Mouse (Mus musculus) hindbrain, embryonic 12.5 days (tissue): ENCODE measurements at regions not wholly inside any gene's neighbourhood (a gene's known extent, or its start where the extent isn't known, plus 50 kb on each side); places are given as distances from the start of the nearest gene placed in this dataset.

Source experiments
- ATAC-seq: fragments of 200-750 bp; cut with Nextera tagmentation; 2 replicates; pipeline ENCODE4 v1.8.0; 2017; ENCODE audit warnings: moderate TSS enrichment; ENCODE audit not compliant: low FRiP score
- H3K27ac ChIP-seq: fragments of 300-500 bp; sonication (generic); 2 replicates; pipeline ENCODE4 v1.5.1; 2016; ENCODE audit warnings: mild to moderate bottlenecking
- H3K27me3 ChIP-seq: fragments of 300-500 bp; sonication (generic); 2 replicates; pipeline ENCODE4 v1.6.1; 2016; ENCODE audit warnings: mild to moderate bottlenecking
- H3K36me3 ChIP-seq: fragments of 300-500 bp; sonication (generic); 2 replicates; pipeline ENCODE4 v1.6.1; 2016; ENCODE audit warnings: mild to moderate bottlenecking
- H3K4me1 ChIP-seq: fragments of 300-500 bp; sonication (generic); 2 replicates; pipeline ENCODE4 v1.6.1; 2016
- H3K4me2 ChIP-seq: fragments of 300-500 bp; sonication (generic); replicated peaks from 2 replicates; pipeline ENCODE4 v1.6.1; 2016; ENCODE audit warnings: mild to moderate bottlenecking
- H3K4me3 ChIP-seq: fragments of 300-500 bp; sonication (generic); 2 replicates; pipeline ENCODE4 v1.5.1; 2016; ENCODE audit warnings: mild to moderate bottlenecking
- H3K9ac ChIP-seq: fragments of 300-500 bp; sonication (generic); 2 replicates; pipeline ENCODE4 v1.6.1; 2016; ENCODE audit warnings: mild to moderate bottlenecking, moderate library complexity
- H3K9me3 ChIP-seq: fragments of 300-500 bp; sonication (generic); replicated peaks from 2 replicates; pipeline ENCODE4 v1.6.1; 2016; ENCODE audit warnings: mild to moderate bottlenecking
- WGBS: fragments of 180-500 bp; shearing (Covaris S2); methylation state at CpG from one replicate; pipeline ENCODE4 v1.1.7; 2016; 5-methylcytosine and 5-hydroxymethylcytosine counted together

DNA sequence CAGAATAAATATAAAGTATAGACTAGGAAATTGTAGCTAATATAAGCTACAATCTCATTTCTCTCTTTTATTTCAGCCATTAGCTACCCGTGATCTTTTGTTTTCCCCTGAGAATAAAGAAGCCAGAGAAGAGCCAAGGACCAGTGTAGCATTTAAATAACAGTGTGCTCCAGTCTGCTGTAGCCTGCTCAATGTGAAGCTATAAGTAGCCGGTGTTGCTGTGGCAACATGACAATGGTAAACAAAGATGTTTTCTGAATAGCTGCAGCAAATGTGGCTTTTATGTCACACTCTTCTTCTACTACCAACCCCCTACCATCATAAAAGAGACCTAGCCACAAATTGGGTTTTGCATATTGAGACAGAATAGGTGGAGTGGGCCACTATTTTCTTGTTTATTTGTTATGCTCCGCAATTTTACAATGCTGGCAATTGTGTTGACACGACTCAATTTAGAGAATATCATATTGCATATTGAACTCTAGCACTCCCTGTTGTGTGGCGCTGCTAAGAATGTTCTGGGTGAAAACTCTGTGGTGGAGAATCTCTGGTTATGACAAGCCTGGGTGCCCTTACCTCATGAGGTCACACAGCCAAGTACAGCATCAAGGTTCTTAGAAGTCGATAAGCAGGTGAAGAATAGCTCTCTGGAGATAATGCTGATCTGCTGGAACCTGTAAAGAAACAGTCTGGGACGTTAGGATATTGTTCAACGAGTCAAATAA, 272.3 kb upstream of the Mmadhc start:
- Histone ChIP-seq H3K4me2 (no peak overlapping the region), H3K27me3 (no peaks in the 10 kb centered on the region), H3K27ac (no peak overlapping the region), H3K9me3 (no peaks in the 10 kb centered on the region), H3K36me3 (no peaks in the 10 kb centered on the region), H3K4me3 (no peak overlapping the region), H3K4me1 (peaks cover 11% of the 10 kb centered on the region), H3K9ac (no peak overlapping the region)
- ATAC-seq = peak; percentile 86
- WGBS = 52% methylated on average over 8 of the region's 8 CpGs

DNA sequence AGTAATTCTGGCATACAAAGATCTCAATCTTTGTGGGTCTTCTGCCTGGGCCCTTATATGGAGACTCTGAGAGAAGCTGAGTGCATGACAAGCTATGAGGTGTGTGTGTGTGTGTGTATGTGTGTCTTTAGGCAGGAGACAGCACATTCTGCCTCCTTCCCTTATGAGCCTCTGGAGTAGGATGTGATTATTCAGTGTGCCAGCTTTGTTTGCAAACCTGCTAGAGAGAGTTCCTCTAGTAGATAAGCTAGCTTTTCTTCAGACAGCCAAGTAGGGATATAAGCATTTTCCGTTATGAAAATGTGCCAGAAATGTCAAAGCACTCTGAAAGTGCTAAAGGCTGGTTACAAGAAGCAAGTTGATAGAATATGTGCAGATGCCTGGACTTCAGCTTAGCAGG, 270.9 kb upstream of the Mmadhc start:
- no peak for ATAC-seq
- 86% methylated on average over 1 of the region's 1 CpGs for WGBS
- Histone ChIP-seq H3K36me3 (no peaks in the 10 kb centered on the region), H3K27ac (no peak overlapping the region), H3K27me3 (no peaks in the 10 kb centered on the region), H3K4me2 (no peak overlapping the region), H3K9me3 (no peaks in the 10 kb centered on the region), H3K9ac (no peak overlapping the region), H3K4me3 (no peak overlapping the region), H3K4me1 (peaks cover 11% of the 10 kb centered on the region)

DNA sequence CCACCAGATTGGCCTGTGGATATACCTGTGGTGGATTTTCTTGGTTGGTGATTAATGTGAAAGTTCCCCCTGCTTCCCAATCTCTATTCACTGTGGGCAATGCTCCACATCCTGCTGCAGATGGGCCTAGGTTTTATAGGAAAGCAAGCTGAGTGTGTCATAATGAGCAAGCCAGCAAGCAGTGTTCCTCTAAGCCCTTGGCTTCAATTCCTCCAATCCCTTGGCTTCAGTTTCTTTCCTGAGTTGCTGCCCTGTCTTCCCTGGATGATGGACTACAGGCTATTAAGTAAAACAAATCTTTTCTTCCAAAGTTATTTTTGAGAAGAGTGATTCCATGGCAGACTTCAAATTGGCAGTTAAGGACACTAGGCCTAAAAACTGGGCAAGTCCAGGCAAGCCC, 257.4 kb upstream of the Mmadhc start:
- no peaks in the 10 kb centered on the region for H3K27me3 ChIP-seq

DNA sequence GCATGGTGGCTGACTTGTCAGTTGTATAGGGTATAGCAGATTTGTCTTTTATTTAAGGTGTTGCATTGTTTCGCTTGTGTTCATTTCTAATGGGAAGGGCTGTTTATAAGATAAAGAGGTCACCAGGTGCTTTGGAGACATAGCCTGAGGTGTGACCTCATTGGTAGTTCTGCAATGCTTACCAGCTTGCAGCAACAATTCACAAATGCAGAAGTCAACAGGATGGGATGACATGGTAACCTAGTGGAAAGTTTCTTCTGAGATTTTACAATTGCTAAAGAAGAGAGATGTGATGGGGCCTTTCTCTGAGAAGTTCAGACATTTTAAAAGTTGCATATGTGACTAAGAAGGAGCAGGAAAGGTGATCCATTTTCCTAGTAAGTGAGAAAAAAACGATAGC, 255.8 kb upstream of the Mmadhc start:
- no peaks in the 10 kb centered on the region for H3K27me3 ChIP-seq
- H3K4me2 ChIP-seq = no peak overlapping the region
- ATAC-seq = no peak
- H3K4me1 ChIP-seq = peaks cover 7% of the 10 kb centered on the region; the same call in 1 of the 2 replicates
- H3K9ac ChIP-seq = no peak overlapping the region
- 88% methylated on average over 2 of the region's 2 CpGs for WGBS
- no peaks in the 10 kb centered on the region for H3K36me3 ChIP-seq
- H3K9me3 ChIP-seq = no peaks in the 10 kb centered on the region
- no peak overlapping the region for H3K4me3 ChIP-seq
- no peak overlapping the region for H3K27ac ChIP-seq

More for the DNA sequence above, 257.4 kb upstream of the Mmadhc start:
- Histone ChIP-seq H3K27ac (no peak overlapping the region), H3K36me3 (no peaks in the 10 kb centered on the region), H3K4me2 (no peak overlapping the region), H3K4me1 (peaks cover 5% of the 10 kb centered on the region; the same call in 1 of the 2 replicates), H3K9ac (no peak overlapping the region), H3K4me3 (no peak overlapping the region), H3K9me3 (no peaks in the 10 kb centered on the region)
- no peak for ATAC-seq

DNA sequence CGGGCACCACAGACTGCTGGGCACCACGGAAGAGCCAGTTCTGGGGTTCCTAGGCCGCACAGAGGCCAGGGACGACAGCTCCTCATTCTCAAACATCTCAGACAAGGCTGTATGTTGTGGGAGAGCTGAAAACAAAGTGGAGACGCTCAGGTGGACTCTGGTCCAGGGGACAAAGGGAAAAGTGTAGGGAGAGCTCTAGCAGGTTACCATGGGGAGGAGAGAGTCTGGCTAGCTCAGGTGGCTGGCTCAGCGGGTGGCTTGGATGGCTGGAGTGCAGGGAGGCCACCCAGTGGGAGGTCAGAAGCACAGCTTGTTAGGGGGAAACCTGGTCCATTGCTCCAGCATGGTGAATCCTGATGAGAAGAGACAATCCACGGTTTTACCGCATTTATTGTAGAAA, 253.3 kb upstream of the Mmadhc start:
- Histone ChIP-seq H3K4me1 (peaks cover 7% of the 10 kb centered on the region; the same call in 1 of the 2 replicates), H3K27ac (no peak overlapping the region), H3K9ac (no peak overlapping the region), H3K27me3 (no peaks in the 10 kb centered on the region), H3K36me3 (no peaks in the 10 kb centered on the region), H3K4me3 (no peak overlapping the region), H3K4me2 (no peak overlapping the region), H3K9me3 (no peaks in the 10 kb centered on the region)
- ATAC-seq = no peak
- 76% methylated on average over 8 of the region's 8 CpGs for WGBS

DNA sequence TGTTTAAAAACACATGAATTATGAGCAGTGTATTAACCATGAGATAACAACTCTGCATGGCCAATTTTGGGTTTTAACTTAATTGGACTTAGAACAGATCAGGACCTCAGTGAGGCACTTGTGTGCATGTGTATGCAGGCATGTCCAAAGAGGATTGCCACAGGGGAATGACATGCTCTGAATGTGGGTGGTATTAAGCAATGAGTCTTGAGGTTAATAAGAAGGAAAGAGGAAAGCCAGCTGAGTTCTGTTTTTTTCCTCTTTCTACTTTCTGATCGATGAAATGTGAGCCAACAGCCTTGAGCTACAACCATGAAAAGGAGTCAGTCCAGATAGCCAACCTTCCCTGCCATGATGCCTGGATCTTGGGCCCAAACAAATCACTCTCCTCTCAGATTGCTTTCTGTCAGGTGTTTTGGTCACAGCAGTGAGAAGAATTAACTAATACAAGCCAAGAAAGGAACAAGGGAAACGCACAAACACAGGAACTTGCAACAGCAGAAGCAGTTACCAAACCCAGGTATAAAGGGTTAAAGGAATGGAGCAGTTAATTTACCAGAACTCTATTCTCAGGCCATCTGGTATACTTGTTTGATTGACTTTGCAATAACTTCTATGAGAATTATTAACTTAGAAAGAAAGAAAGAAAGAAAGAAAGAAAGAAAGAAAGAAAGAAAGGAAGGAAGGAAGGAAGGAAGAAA, 243.3 kb upstream of the Mmadhc start:
- H3K9ac ChIP-seq = no peak overlapping the region
- no peak overlapping the region for H3K4me2 ChIP-seq
- no peak for ATAC-seq
- no peaks in the 10 kb centered on the region for H3K36me3 ChIP-seq
- H3K27me3 ChIP-seq = no peaks in the 10 kb centered on the region
- H3K9me3 ChIP-seq = no peaks in the 10 kb centered on the region
- H3K4me3 ChIP-seq = no peak overlapping the region
- H3K27ac ChIP-seq = no peak overlapping the region
- WGBS = 71% methylated on average over 2 of the region's 2 CpGs
- peaks cover 3% of the 10 kb centered on the region; the same call in 1 of the 2 replicates for H3K4me1 ChIP-seq

DNA sequence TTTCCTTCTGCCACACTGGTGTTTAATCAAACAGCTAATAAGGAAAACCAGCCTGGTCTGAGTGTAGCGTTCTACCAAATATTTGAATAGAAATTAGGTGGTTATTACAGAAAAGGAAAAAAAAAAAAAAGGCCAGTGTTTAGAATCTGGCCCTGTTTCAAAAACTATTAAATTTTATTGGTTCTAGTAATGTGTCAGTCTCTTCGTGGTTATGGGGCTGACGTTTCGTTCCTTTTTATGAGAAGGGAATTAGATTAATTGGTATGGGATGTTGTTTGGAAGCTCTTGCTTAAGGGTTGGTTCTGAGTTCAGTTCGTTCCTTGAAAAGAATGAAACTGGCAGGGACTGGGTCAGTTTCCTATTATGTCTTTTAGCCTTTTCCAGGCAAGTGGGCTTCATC, 241.5 kb upstream of the Mmadhc start:
- no peak for ATAC-seq
- 69% methylated on average over 5 of the region's 5 CpGs for WGBS
- H3K27ac ChIP-seq = no peak overlapping the region

DNA sequence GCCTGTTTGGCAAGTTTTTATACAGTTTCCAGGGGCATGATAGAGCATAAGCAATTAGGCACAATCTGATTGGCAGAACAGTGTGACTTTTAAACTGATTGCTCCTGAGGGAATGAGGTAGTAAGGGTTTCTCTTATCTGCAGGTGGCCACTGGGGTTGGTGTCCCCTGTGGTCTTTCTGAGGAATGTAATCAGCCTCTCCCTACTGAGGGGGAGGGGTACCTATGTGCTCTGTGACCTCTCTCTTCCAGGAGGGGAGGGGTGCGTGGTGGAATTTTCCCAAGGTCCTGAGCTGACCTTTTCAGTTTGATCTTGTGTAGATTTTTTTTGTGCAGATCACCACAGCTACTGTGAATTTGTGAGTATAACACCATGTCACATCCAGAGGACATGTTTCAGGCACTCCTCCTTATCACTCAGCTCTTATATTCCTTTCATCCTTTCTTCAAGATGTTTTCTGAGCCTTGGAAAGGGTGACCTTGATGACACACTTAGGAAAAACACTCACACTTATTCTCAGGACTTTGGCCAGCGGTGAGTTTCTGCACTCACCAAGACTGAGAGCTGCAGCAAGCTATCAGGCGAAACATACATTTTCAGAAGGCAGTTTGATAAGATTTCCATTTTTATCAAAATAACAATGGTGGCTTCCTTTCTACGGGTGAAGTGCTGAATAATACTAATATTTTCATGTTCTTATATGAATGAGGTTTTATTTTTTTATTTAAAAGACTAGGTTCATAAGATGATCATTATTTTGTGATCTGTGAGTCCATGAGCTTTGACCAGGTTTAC, 238.7 kb upstream of the Mmadhc start:
- Histone ChIP-seq H3K4me3 (no peak overlapping the region), H3K36me3 (no peaks in the 10 kb centered on the region), H3K4me2 (no peak overlapping the region), H3K4me1 (peaks cover 3% of the 10 kb centered on the region; the same call in 1 of the 2 replicates), H3K27ac (no peak overlapping the region), H3K27me3 (no peaks in the 10 kb centered on the region), H3K9me3 (no peaks in the 10 kb centered on the region), H3K9ac (no peak overlapping the region)
- ATAC-seq = no peak
- WGBS = 87% methylated on average over 4 of the region's 4 CpGs

More for the DNA sequence above, 241.5 kb upstream of the Mmadhc start:
- Histone ChIP-seq H3K4me3 (no peak overlapping the region), H3K9me3 (no peaks in the 10 kb centered on the region), H3K36me3 (no peaks in the 10 kb centered on the region), H3K4me2 (no peak overlapping the region), H3K9ac (no peak overlapping the region), H3K4me1 (peaks cover 3% of the 10 kb centered on the region; the same call in 1 of the 2 replicates), H3K27me3 (no peaks in the 10 kb centered on the region)

DNA sequence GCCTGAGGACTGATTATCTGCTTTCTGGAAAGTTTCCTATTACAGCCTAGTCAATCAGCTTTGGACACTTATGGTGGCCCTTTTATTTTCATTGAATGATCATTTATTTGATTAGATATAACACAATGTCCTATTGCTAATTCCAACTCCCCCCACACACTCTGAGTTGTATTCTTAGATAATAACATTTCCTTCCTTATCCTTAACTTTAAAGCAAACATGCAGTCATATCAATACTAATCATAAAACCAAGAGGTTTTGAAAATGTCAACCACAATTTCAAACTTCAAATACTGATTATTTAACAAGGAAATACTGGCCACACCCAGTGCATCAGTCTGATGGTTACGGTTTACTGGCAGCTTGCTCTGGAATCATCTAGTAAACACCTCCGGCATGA, 237.1 kb upstream of the Mmadhc start:
- no peak for ATAC-seq
- WGBS = 92% methylated on average over 2 of the region's 2 CpGs

DNA sequence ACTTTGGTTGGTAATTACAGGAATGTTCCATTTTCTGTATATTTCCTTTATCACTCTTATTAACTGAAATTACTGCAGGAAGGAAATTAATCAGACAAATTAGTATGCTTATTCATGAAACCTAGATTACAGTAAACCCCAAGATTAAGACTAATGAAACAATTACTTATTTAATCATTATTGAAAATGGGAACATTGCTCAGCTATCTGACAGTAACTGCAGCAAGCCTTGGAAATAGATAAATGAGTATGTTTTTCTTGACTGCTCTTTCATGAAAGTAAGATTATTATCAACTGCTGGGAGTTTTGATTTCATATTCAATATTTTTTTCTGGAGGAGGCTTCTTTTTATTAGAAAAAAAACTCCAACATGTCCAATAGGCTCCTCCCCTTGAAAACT, 230.8 kb upstream of the Mmadhc start:
- no peaks in the 10 kb centered on the region for H3K4me1 ChIP-seq
- H3K36me3 ChIP-seq = no peaks in the 10 kb centered on the region
- ATAC-seq = no peak
- no peak overlapping the region for H3K27ac ChIP-seq
- H3K4me3 ChIP-seq = no peak overlapping the region
- H3K27me3 ChIP-seq = no peaks in the 10 kb centered on the region
- no peak overlapping the region for H3K9ac ChIP-seq
- no peaks in the 10 kb centered on the region for H3K9me3 ChIP-seq
- H3K4me2 ChIP-seq = no peak overlapping the region

More for the DNA sequence above, 237.1 kb upstream of the Mmadhc start:
- H3K4me3 ChIP-seq = no peak overlapping the region
- no peaks in the 10 kb centered on the region for H3K4me1 ChIP-seq
- H3K27ac ChIP-seq = no peak overlapping the region
- H3K9ac ChIP-seq = no peak overlapping the region
- H3K9me3 ChIP-seq = no peaks in the 10 kb centered on the region
- H3K27me3 ChIP-seq = no peaks in the 10 kb centered on the region
- no peaks in the 10 kb centered on the region for H3K36me3 ChIP-seq
- no peak overlapping the region for H3K4me2 ChIP-seq

DNA sequence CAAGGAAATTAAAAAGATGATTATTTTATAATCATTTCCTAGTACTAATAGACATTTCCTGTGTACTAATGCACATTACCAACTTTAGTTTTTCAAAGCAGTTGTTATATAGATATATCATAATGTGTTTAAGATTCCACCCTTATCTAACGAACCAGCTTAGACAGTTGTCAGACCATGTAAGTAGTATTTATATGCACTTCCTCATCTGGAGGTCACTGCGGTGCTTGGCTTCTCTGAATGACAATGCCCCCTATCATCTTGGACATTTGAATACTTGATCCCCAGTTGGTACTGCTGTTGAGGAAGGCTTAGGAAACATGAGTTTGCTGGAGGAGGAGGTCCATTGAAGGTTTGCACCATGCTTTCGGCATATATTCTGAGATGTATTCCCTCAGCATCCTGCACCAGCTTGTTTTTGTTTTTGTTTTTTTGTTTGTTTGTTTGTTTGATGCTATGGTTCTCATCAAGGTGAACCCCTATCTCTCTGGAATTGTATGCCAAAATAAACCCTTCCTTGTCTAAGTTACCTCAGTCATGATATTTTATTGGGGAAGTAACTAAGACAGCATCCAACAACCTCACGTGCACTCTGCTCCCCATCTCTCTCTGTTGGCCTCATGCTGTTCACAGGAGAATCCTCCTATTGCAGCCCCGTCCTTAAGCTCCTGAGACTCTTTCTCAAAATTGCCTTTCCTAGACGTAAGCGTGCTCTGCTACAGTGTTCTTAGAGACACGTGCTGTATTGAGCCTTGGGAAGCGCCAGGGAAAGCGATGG, 228.4 kb upstream of the Mmadhc start:
- H3K27me3 ChIP-seq = no peaks in the 10 kb centered on the region
- 84% methylated on average over 10 of the region's 10 CpGs for whole genome bisulfite sequencing

DNA sequence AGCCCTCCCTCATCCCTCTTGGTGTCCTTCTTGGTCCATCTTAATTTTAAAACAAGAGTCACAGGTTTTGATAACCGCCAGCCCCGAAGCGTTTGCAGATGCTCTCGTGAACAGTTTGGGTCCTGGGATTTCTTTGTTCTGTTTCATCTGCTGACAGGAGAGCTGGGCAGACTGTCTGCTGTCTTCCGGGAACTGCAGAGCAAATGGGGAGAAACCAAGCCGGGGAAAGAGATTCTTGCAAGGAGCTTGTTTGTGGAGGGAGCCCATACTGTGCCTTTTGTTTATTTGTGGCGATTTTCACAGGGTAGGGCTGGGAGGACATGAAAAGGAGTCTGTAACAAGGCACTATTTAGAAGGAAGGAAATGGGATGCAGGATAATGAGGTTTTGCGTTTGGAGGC, 223.6 kb upstream of the Mmadhc start:
- Histone ChIP-seq H3K36me3 (no peaks in the 10 kb centered on the region), H3K4me2 (peak overlapping the region; percentile 8), H3K9me3 (no peaks in the 10 kb centered on the region), H3K9ac (peak overlapping the region; percentile 35; the same call in 1 of the 2 replicates), H3K27ac (peak overlapping the region; percentile 57), H3K4me1 (peaks cover 19% of the 10 kb centered on the region), H3K4me3 (no peak overlapping the region), H3K27me3 (no peaks in the 10 kb centered on the region)
- 27% methylated on average over 8 of the region's 8 CpGs for WGBS
- ATAC-seq = no peak; the same call in 1 of the 2 replicates

More for the DNA sequence above, 228.4 kb upstream of the Mmadhc start:
- ATAC-seq = no peak
- Histone ChIP-seq H3K4me1 (peaks cover 9% of the 10 kb centered on the region), H3K9me3 (no peaks in the 10 kb centered on the region), H3K36me3 (no peaks in the 10 kb centered on the region), H3K9ac (no peak overlapping the region), H3K4me2 (no peak overlapping the region), H3K4me3 (no peak overlapping the region), H3K27ac (no peak overlapping the region)
